Mouse (Mus musculus): ENCODE measurements at regions not wholly inside any gene's neighbourhood (a gene's known extent, or its start where the extent isn't known, plus 50 kb on each side); places are given as distances from the start of the nearest gene placed in this dataset.

GRCm38 (mm10) chr13:72833326-72833725, 204.7 kb downstream of the Irx2 start:
- TF ChIP-seq POLR2A (IDR thresholded peaks at IDR 0.05; ENCODE audit: low read depth, low read length) (no peak), CTCF (conservative IDR thresholded peaks at IDR 0.05; ENCODE audit: insufficient read depth, insufficient read length, low read depth, low read length) (no peak)
